Mouse (Mus musculus) mouse trophoblast stem cell (cell line): ENCODE data around the gene Rpl22.

ENCODE experiments used
- in situ Hi-C, 2 experiments: fragments of 300-500 bp; cut with MseI, MboI; formaldehyde crosslinking; loops; 2 replicates in 1 of 2; 3 replicates in 1 of 2; pipeline ENCODE4 v1.15.1; 2025

Gene Rpl22

GRCm38 (mm10) chr4:152296371-152296770, 29.2 kb upstream of the Rpl22 start:
- in situ Hi-C loops = no loop called here

- in situ Hi-C loops = no loop called here
These were observed 28.4 kb upstream of the Rpl22 start, which contains the start of gene Icmt for GRCm38 (mm10) chr4:152296874-152297861. TSS of gene Icmt (plus strand) at chr4:152297227.

- in situ Hi-C loops = no loop called here
These were observed 26.7 kb upstream of the Rpl22 start for GRCm38 (mm10) chr4:152298836-152299235.

GRCm38 (mm10) chr4:152300375-152300774, 25.2 kb upstream of the Rpl22 start:
- in situ Hi-C loops = no loop called here

- in situ Hi-C loops = no loop called here
These were observed 23.5 kb upstream of the Rpl22 start for GRCm38 (mm10) chr4:152302012-152302411.

GRCm38 (mm10) chr4:152303172-152303571, 22.4 kb upstream of the Rpl22 start:
- in situ Hi-C loops = no loop called here

GRCm38 (mm10) chr4:152304685-152305084, 20.9 kb upstream of the Rpl22 start:
- in situ Hi-C loops = no loop called here

- in situ Hi-C loops = no loop called here
These were observed 19.6 kb upstream of the Rpl22 start for GRCm38 (mm10) chr4:152305991-152306390.

- in situ Hi-C loops = no loop called here
These were observed 18.0 kb upstream of the Rpl22 start for GRCm38 (mm10) chr4:152307542-152307941.

- in situ Hi-C loops = no loop called here
These were observed 13.4 kb upstream of the Rpl22 start for GRCm38 (mm10) chr4:152312186-152312585.

GRCm38 (mm10) chr4:152313211-152313632, 12.3 kb upstream of the Rpl22 start:
- in situ Hi-C loops = no loop called here

- in situ Hi-C loops = no loop called here
These were observed 11.6 kb upstream of the Rpl22 start for GRCm38 (mm10) chr4:152313934-152314333.

GRCm38 (mm10) chr4:152315498-152316213, 9.9 kb upstream of the Rpl22 start:
- in situ Hi-C loops = no loop called here

- in situ Hi-C loops = no loop called here
These were observed 7.9 kb upstream of the Rpl22 start for GRCm38 (mm10) chr4:152317631-152318033.

- in situ Hi-C loops = no loop called here
These were observed 6.9 kb upstream of the Rpl22 start, which contains the start of gene Rnf207 for GRCm38 (mm10) chr4:152318517-152319234. TSS of gene Rnf207 (minus strand) at chr4:152318993.

- in situ Hi-C loops = no loop called here
These were observed 4.1 kb upstream of the Rpl22 start for GRCm38 (mm10) chr4:152321464-152321863.

- in situ Hi-C loops = loop anchor here in 1 of 2 experiments (25.0 kb wide), 1 partner anchor 1637 kb away; the partner anchor contains the start of gene A430005L14Rik
These were observed 640 bp upstream of the Rpl22 start for GRCm38 (mm10) chr4:152324641-152325562.

GRCm38 (mm10) chr4:152326543-152326942, 1.0 kb downstream of the Rpl22 start:
- in situ Hi-C loops = loop anchor here in 1 of 2 experiments (25.0 kb wide), 1 partner anchor 1636 kb away; the partner anchor contains the start of gene A430005L14Rik

GRCm38 (mm10) chr4:152328691-152329090, 3.1 kb downstream of the Rpl22 start:
- in situ Hi-C loops = loop anchor here in 1 of 2 experiments (25.0 kb wide), 1 partner anchor 1634 kb away; the partner anchor contains the start of gene A430005L14Rik

GRCm38 (mm10) chr4:152332952-152333351, 7.4 kb downstream of the Rpl22 start:
- in situ Hi-C loops = loop anchor here in 1 of 2 experiments (25.0 kb wide), 1 partner anchor 1629 kb away; the partner anchor contains the start of gene A430005L14Rik
